Mouse (Mus musculus) CD8-positive naive resting alpha-beta T cell, adult 57 days (primary cell): Measurements from ENCODE around the gene Gm6356. TPM values are rescaled to one million over a fixed set of nuclear protein-coding genes. Genes with fewer than 3 reads are reported as not detected.

ENCODE experiments used
- total RNA-seq: library from RNA; stranded (reverse); gene quantifications from one replicate; pipeline ENCODE4 v1.2.4, GENCODE M21; 2023

The Gm6356 gene
- total RNA-seq, result not detected

DNA sequence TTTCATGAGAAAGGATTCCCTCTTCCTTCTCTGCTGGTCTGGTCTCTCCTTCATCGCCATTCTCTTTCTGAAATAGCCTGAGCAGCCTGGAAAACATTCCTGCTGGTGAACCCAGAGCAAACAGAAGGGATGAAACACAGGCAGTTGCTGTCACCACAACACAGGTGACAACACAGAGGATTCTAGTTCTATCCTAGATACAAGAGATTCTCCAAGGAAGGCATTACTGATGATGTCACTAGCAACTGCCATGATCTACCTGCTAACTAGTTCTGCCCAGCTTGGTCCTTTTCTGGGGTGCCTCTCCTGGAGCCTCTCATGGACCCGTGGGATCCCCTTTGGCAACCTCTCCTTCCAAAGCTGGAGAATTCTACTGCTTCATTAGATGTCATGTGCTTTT lies at the start of gene Gm6356:
TSS of gene Gm6356 (minus strand) at position 101 of the 400 bp plus-strand sequence.

Other genes with a start within 250 kb of the Gm6356 start
- 2.1 TPM for gene Gm3636, start 231.5 kb downstream of the Gm6356 start, total RNA-seq
- not detected for gene Gm8362, start 199.4 kb downstream of the Gm6356 start, total RNA-seq
- gene Gm3642, start 133.5 kb downstream of the Gm6356 start, total RNA-seq, result not detected
- gene Gm3667, start 83.9 kb downstream of the Gm6356 start, total RNA-seq, result not detected
- not detected for gene Gm10406, start 53.6 kb upstream of the Gm6356 start, total RNA-seq
- not detected for gene Gm3685, start 71.2 kb upstream of the Gm6356 start, total RNA-seq
- gene Gm3696, start 126.8 kb upstream of the Gm6356 start, total RNA-seq, result not detected
- gene Gm6676, start 151.6 kb upstream of the Gm6356 start, total RNA-seq, result not detected
- not detected for gene Gm3512, start 200.7 kb upstream of the Gm6356 start, total RNA-seq
- gene Gm16434, start 220.7 kb upstream of the Gm6356 start, total RNA-seq, result not detected